Mouse (Mus musculus) left cerebral cortex, adult 8-10 months (tissue): ENCODE measurements at regions not wholly inside any gene's neighbourhood (a gene's known extent, or its start where the extent isn't known, plus 50 kb on each side); places are given as distances from the start of the nearest gene placed in this dataset.

Source experiments
- DNase-seq, 2 experiments: peaks; one replicate each; pipeline ENCODE4 v3.0.0; 2022; ENCODE audit warnings: low spot score in 2 of 2

DNA sequence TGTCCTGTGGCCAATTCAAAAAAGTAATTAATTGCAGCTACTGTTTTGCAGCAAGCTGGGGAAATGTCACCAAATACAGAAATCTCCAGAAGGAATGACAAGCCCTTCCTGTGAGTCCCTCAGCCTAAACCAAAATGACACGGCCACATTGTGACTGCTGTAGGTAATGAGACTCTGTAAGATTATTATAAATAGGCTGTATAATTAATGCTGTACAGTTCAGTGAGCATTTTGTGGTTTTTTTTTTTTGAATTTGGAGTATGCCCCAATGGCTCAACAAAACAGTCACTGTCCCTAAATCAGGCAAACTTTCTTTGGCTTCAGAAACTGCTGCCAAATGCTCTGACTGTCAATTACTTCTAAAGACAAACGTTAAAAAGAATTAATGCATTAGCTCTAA is 615.9 kb upstream of the Sema6d start:
- DNase-seq = no peak

DNA sequence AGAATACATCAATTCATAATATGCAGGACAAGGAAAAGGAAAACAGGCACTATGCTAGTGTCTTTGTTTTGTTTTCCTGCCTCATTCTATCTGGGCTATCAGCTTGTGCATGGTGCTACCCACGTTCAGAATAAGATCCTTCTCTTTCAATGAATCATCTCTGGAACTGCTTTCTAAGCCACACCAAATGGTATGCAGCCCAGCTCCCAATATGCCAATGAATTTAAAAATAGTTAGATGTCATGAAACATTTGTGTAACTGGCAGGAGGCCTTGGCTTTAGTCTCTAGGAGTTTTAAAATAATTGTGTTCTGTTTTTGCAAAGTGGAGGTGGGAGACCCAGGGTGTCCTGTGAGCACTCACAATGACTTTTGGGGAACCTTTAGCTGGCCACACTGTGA is 603.1 kb upstream of the Sema6d start:
- DNase-seq = peak in 1 of 2 experiments; percentile 10

- DNase-seq = no peak
These were observed 583.6 kb upstream of the Sema6d start for GRCm38 (mm10) chr2:123506162-123506561.

- no peak for DNase-seq
These were observed 582.7 kb upstream of the Sema6d start for GRCm38 (mm10) chr2:123507095-123507494.

DNA sequence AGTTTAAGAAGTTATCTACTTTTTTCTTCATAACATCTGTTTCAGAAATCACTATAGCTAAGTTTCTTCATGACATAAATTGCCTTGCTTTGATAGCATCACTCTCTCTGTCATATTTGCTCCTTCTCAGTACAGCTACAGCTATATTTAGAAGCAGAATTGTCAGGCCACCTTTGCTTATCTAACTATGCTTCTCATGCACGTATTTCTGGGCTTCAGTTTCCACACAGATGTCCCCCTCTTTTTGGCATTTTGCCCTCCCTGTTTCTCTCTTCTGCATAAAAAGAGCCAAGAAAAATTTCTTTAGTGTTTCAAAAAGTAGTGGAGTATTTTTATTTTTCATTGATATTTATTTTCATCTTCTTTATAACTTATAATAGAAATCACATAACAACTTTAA is 560.9 kb upstream of the Sema6d start:
- DNase-seq = no peak

GRCm38 (mm10) chr2:123532946-123533791 is 556.6 kb upstream of the Sema6d start:
- no peak for DNase-seq

DNA sequence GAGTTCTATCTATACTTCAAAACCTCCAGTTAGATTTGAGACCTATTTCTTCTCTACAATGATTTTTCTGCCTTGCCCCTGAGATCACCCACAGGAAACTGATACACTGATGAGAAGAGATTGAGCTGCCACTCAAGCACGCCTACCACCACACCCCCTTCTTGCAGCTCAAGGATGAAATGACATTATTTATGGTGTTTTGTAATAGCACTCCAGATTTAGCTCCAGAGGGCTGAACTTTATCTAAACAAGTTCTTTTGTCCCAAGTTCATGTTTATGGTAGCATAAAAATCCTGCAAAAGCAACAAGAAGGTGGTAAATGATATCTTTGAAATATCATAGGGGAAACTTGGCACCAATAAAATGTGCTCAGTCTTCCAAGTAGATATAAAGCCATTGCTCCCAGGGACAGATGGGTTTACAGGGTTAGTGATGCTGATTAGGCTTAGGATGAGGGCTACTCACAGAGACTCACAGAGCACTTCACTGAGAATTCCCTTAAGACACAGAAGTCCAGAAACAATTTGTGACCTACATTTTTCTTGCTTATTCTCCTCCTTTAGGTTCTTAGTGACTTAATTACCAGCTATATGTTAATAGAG is 538.4 kb upstream of the Sema6d start:
- no peak for DNase-seq

DNA sequence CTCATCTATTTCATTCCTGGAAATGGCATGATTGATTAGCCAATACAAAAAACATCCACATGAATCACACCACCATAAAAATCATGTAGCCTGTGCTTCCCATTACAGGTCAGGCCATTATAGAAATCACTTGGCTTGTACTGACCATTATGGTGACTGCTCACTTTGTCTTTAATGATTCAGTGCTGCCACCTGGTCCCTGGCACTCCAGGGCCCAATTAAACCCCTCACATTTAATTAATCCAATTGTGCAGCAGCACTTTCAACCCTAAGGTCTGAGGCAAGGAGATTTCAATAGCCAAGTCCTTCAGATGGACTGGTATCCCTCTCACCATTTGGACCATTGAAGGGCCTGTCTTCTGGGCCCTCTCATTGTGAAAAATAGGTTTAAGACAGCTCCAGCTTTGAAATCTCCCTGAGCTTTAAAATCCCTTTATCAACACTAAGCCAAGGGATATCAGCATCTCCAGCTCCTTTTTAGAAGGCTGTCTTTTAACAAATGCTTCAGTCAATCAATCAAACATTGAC is 531.6 kb upstream of the Sema6d start:
- DNase-seq = no peak
